Mouse (Mus musculus): ENCODE data around the gene Tmed4.
"Not testable (repeated sequence)": the region's sequence is repeated elsewhere in the genome, so short reads cannot be mapped to it uniquely, and the experiment has no call there.

Gene Tmed4

GRCm38 (mm10) chr11:6273607-6274006 is 1.1 kb downstream of the Tmed4 start:
- DNase-seq (ENCODE audit: low read depth, low spot score), result no peak

- DNase-seq (ENCODE audit: low read depth, low spot score), result peak; percentile 96
Observed at GRCm38 (mm10) chr11:6267320-6268254, 7.1 kb downstream of the Tmed4 start, which contains the start of gene Ddx56. TSS of gene Ddx56 (minus strand) at chr11:6267772.

GRCm38 (mm10) chr11:6266621-6267020 is 8.0 kb downstream of the Tmed4 start:
- DNase-seq (ENCODE audit: low read depth, low spot score), result no peak

GRCm38 (mm10) chr11:6261434-6262082 is 13.1 kb downstream of the Tmed4 start:
- DNase-seq (ENCODE audit: low read depth, low spot score), result peak; percentile 73

- DNase-seq (ENCODE audit: low read depth, low spot score), result no peak
Observed at GRCm38 (mm10) chr11:6259413-6259812, 15.3 kb downstream of the Tmed4 start.

GRCm38 (mm10) chr11:6256490-6257072 is 18.1 kb downstream of the Tmed4 start:
- no peak for DNase-seq (ENCODE audit: low read depth, low spot score)

GRCm38 (mm10) chr11:6254602-6255001 is 20.1 kb downstream of the Tmed4 start:
- not testable (repeated sequence) for DNase-seq (ENCODE audit: low read depth, low spot score)

- no peak for DNase-seq (ENCODE audit: low read depth, low spot score)
Observed at GRCm38 (mm10) chr11:6252824-6253223, 21.8 kb downstream of the Tmed4 start.

- DNase-seq (ENCODE audit: low read depth, low spot score), result no peak
Observed at GRCm38 (mm10) chr11:6252248-6252647, 22.4 kb downstream of the Tmed4 start.

- DNase-seq (ENCODE audit: low read depth, low spot score), result no peak
Observed at GRCm38 (mm10) chr11:6244707-6245106, 30.0 kb downstream of the Tmed4 start.

GRCm38 (mm10) chr11:6233025-6233424 is 41.6 kb downstream of the Tmed4 start:
- no peak for DNase-seq (ENCODE audit: low read depth, low spot score)

GRCm38 (mm10) chr11:6230012-6230411 is 44.7 kb downstream of the Tmed4 start, which contains the start of gene Npc1l1:
TSS of gene Npc1l1 (minus strand) at chr11:6230143.
- DNase-seq (ENCODE audit: low read depth, low spot score), result no peak

GRCm38 (mm10) chr11:6224541-6225229 is 50.0 kb downstream of the Tmed4 start:
- DNase-seq (ENCODE audit: low read depth, low spot score), result no peak

GRCm38 (mm10) chr11:6222187-6222586 is 52.5 kb downstream of the Tmed4 start:
- DNase-seq (ENCODE audit: low read depth, low spot score), result no peak
